Mouse (Mus musculus) cortical plate, adult 2 months (tissue): ENCODE data around the gene Synpo2.

Experiments
- CTCF ChIP-seq: fragments of 200-500 bp; IDR thresholded peaks from 2 replicates; pipeline ENCODE4 v1.5.1; 2011; ENCODE audit warnings: mild to moderate bottlenecking, control low read depth, low read length; ENCODE audit not compliant: insufficient read depth; ENCODE audit errors: extremely low read depth
- POLR2A ChIP-seq: fragments of 200-500 bp; IDR thresholded peaks from 2 replicates; pipeline ENCODE4 v1.6.1; 2011; ENCODE audit warnings: mild to moderate bottlenecking, low read length, control low read depth; ENCODE audit not compliant: insufficient read depth; ENCODE audit errors: extremely low read depth

- TF ChIP-seq CTCF: no peak
- no peak for TF ChIP-seq POLR2A
Observed at GRCm38 (mm10) chr3:123128091-123128490, 107.9 kb downstream of the Synpo2 start.
